In genomic region chr8:70628986-70629490, GRCm38 (mm10) we compare ENCODE assay signal across 8 mouse cellular contexts. TPM values are rescaled to one million over a fixed set of nuclear protein-coding genes. Genes with fewer than 3 reads are reported as not detected.
DNase-seq lines count a peak whose midpoint lies in the region; ATAC-seq and TF ChIP-seq lines count a peak whose summit lies in the region.

No protein-coding gene starts in this region.

- H3K27ac ChIP-seq in heart, adult 2 months = no peak overlapping the region; the same call in 1 of the 2 replicates
- peak overlapping the region; percentile 72 for H3K27ac ChIP-seq in heart, embryonic 16.5 days (ENCODE audit: low read length)
- no peak overlapping the region for H3K27ac ChIP-seq in liver, embryonic 16.5 days (ENCODE audit: low read length)
- no peak overlapping the region for H3K27ac ChIP-seq in thymus, adult 2 months (ENCODE audit: control insufficient read depth, insufficient read depth, low read length)

- intact Hi-C loops in heart, adult 2 months (cut with DNase I) = loop anchor here (1.0 to 2.0 kb wide), 3 partner anchors 16 to 72 kb away; no protein-coding TSS in a partner anchor

- no peaks in the 10 kb centered on the region for H3K36me3 ChIP-seq in heart, adult 2 months (ENCODE audit: control insufficient read depth, insufficient read depth, low read length)
- no peaks in the 10 kb centered on the region for H3K36me3 ChIP-seq in E14TG2a.4 (ENCODE audit: insufficient read depth, low read length)
- H3K36me3 ChIP-seq in heart, embryonic 16.5 days (ENCODE audit: control insufficient read depth, insufficient read depth) = no peaks in the 10 kb centered on the region
- H3K36me3 ChIP-seq in liver, embryonic 16.5 days (ENCODE audit: control insufficient read depth, insufficient read depth) = no peaks in the 10 kb centered on the region
- no peaks in the 10 kb centered on the region for H3K36me3 ChIP-seq in thymus, adult 2 months (ENCODE audit: control insufficient read depth, insufficient read depth, low read length)

- no peak for TF ChIP-seq POLR2A in heart, adult 2 months (IDR thresholded peaks at IDR 0.05; ENCODE audit: insufficient read depth, low read depth, low read length)
- no peak for TF ChIP-seq POLR2A in thymus, adult 2 months (IDR thresholded peaks at IDR 0.05; ENCODE audit: control insufficient read depth, extremely low read depth, insufficient read depth, low read length, poor library complexity)

- H3K4me2 ChIP-seq in heart, embryonic 16.5 days (ENCODE audit: low read depth, low read length) = peak overlapping the region; percentile 62
- H3K4me2 ChIP-seq in liver, embryonic 16.5 days (ENCODE audit: low read depth, low read length) = peak overlapping the region; percentile 88

- H3K4me1 ChIP-seq in heart, adult 2 months (ENCODE audit: control insufficient read depth, insufficient read depth, low read length) = peaks cover 6% of the 10 kb centered on the region
- H3K4me1 ChIP-seq in E14TG2a.4 (replicated peaks; ENCODE audit: low read depth, low read length) = peaks cover 49% of the 10 kb centered on the region
- H3K4me1 ChIP-seq in heart, embryonic 16.5 days (ENCODE audit: control insufficient read depth, insufficient read depth, low read length) = peaks cover 20% of the 10 kb centered on the region
- H3K4me1 ChIP-seq in liver, embryonic 16.5 days (ENCODE audit: control insufficient read depth, low read depth, low read length) = peaks cover 32% of the 10 kb centered on the region
- H3K4me1 ChIP-seq in thymus, adult 2 months (replicated peaks; ENCODE audit: control insufficient read depth, insufficient read depth, low read length) = peaks cover 7% of the 10 kb centered on the region

- H3K4me3 ChIP-seq in heart, adult 2 months = peak overlapping the region; percentile 76
- H3K4me3 ChIP-seq in E14TG2a.4 (replicated peaks; ENCODE audit: low read length) = peak overlapping the region; percentile 76; the same call in 1 of the 2 replicates
- peak overlapping the region; percentile 50 for H3K4me3 ChIP-seq in heart, embryonic 16.5 days (ENCODE audit: low read length)
- H3K4me3 ChIP-seq in liver, embryonic 16.5 days (ENCODE audit: low read depth, low read length) = peak overlapping the region; percentile 72
- H3K4me3 ChIP-seq in thymus, adult 2 months (ENCODE audit: control insufficient read depth, insufficient read depth, low read length) = no peak overlapping the region

- WGBS in heart, adult 2 months = 65% methylated on average over 7 of the region's 7 CpGs
- WGBS in heart, embryonic 16.5 days = 57% methylated on average over 7 of the region's 7 CpGs
- WGBS in liver, embryonic 16.5 days (ENCODE audit: insufficient replicate concordance) = 58% methylated on average over 7 of the region's 7 CpGs
- WGBS in thymus, adult 2 months = 79% methylated on average over 7 of the region's 7 CpGs

- H3K9me3 ChIP-seq in E14TG2a.4 (ENCODE audit: low read length) = 0 out of 2 replicates have a peak, but pooled peaks cover 4% of the 10 kb centered on the region
- H3K9me3 ChIP-seq in heart, embryonic 16.5 days (replicated peaks; ENCODE audit: control insufficient read depth, low read length) = no peaks in the 10 kb centered on the region
- H3K9me3 ChIP-seq in liver, embryonic 16.5 days (replicated peaks; ENCODE audit: control insufficient read depth, low read length) = no peaks in the 10 kb centered on the region

- H3K27me3 ChIP-seq in heart, adult 2 months (ENCODE audit: control insufficient read depth, insufficient read depth, low read length) = no peaks in the 10 kb centered on the region
- peaks cover 11% of the 10 kb centered on the region for H3K27me3 ChIP-seq in E14TG2a.4 (ENCODE audit: insufficient read depth, low read length)
- H3K27me3 ChIP-seq in heart, embryonic 16.5 days (ENCODE audit: control insufficient read depth, insufficient read depth, low read length) = no peaks in the 10 kb centered on the region; the same call in 1 of the 2 replicates
- peaks cover 6% of the 10 kb centered on the region for H3K27me3 ChIP-seq in liver, embryonic 16.5 days (ENCODE audit: control insufficient read depth, insufficient read depth, low read depth, low read length)
- H3K27me3 ChIP-seq in thymus, adult 2 months (ENCODE audit: control insufficient read depth, insufficient read depth, low read length) = no peaks in the 10 kb centered on the region

- no peak overlapping the region for H3K9ac ChIP-seq in heart, adult 2 months (ENCODE audit: low read depth, low read length)
- peak overlapping the region; percentile 62 for H3K9ac ChIP-seq in heart, embryonic 16.5 days (ENCODE audit: low read length)
- H3K9ac ChIP-seq in liver, embryonic 16.5 days (ENCODE audit: low read depth, low read length) = peak overlapping the region; percentile 68

- no peaks in the 10 kb centered on the region for H3K79me2 ChIP-seq in heart, adult 2 months (replicated peaks; ENCODE audit: control insufficient read depth, insufficient read depth, low read length)

- TF ChIP-seq EP300 in heart, adult 2 months (IDR thresholded peaks at IDR 0.05; ENCODE audit: insufficient read depth, low read depth, low read length) = no peak

- no peak for ATAC-seq in heart, embryonic 16.5 days (replicated peaks; ENCODE audit: extremely low read depth, insufficient read depth, low FRiP score)
- no peak for ATAC-seq in liver, embryonic 16.5 days (ENCODE audit: low read depth)

- TF ChIP-seq CTCF in heart, adult 2 months (IDR thresholded peaks at IDR 0.05) = no peak
- TF ChIP-seq CTCF in E14TG2a.4 (conservative IDR thresholded peaks at IDR 0.05; ENCODE audit: low read length) = no peak
- no peak for TF ChIP-seq CTCF in thymus, adult 2 months (IDR thresholded peaks at IDR 0.05; ENCODE audit: borderline replicate concordance, control insufficient read depth, extremely low read depth, insufficient read depth, low read length, poor library complexity)

- DNase-seq in heart, adult 2 months = no peak
- DNase-seq in heart, adult 9 months (ENCODE audit: low spot score in 2 of 2) = no peak
- no peak for DNase-seq in thymus, adult 2 months
- DNase-seq in urinary bladder, postnatal 25 days (ENCODE audit: low spot score) = no peak
- DNase-seq in thymus, postnatal 25 days = no peak

RNA-seq across cellular contexts. Expression of gene Gdf15, which starts 3.2 kb away (rescaled TPM):
- total RNA-seq in heart, adult 2 months (2021) = 1 to 10 TPM; 1.1 to 2.0 TPM
- polyA plus RNA-seq in heart, adult 2 months (2012; rRNA removed) = 0.38 and 3.8 TPM in 2 replicates
- polyA plus RNA-seq in heart, embryonic 16.5 days (2015; fragmentation: Nextera tagmentation; extraction: Ambion mirVana) = 1.2 and 1.6 TPM in 2 replicates
- polyA plus RNA-seq in liver, embryonic 16.5 days (2015; fragmentation: Nextera tagmentation; extraction: Ambion mirVana) = 2.7 and 3.1 TPM in 2 replicates
- 6.7 and 7.5 TPM in 2 replicates for polyA plus RNA-seq in thymus, adult 2 months (2012; rRNA removed)

RNA-seq across cellular contexts. Expression of gene Lrrc25, which starts 13.1 kb away (rescaled TPM):
- total RNA-seq in heart, adult 2 months (2021) = 1 to 10 TPM; 1.6 to 1.8 TPM
- polyA plus RNA-seq in heart, adult 2 months (2012; rRNA removed) = 3.6 and 4.5 TPM in 2 replicates
- polyA plus RNA-seq in heart, embryonic 16.5 days (2015; fragmentation: Nextera tagmentation; extraction: Ambion mirVana) = 1.8 and 2.3 TPM in 2 replicates
- 7.5 and 9.0 TPM in 2 replicates for polyA plus RNA-seq in liver, embryonic 16.5 days (2015; fragmentation: Nextera tagmentation; extraction: Ambion mirVana)
- 15.3 and 18.5 TPM in 2 replicates for polyA plus RNA-seq in thymus, adult 2 months (2012; rRNA removed)

RNA-seq across cellular contexts. Expression of gene Ssbp4, which starts 20.4 kb away (rescaled TPM):
- total RNA-seq in heart, adult 2 months (2021) = 10 to 100 TPM; 34.6 to 35.8 TPM
- polyA plus RNA-seq in heart, adult 2 months (2012; rRNA removed) = 45.6 and 72.8 TPM in 2 replicates
- polyA plus RNA-seq in heart, embryonic 16.5 days (2015; fragmentation: Nextera tagmentation; extraction: Ambion mirVana) = 68.4 and 69.5 TPM in 2 replicates
- polyA plus RNA-seq in liver, embryonic 16.5 days (2015; fragmentation: Nextera tagmentation; extraction: Ambion mirVana) = 25.1 and 32.3 TPM in 2 replicates
- 392 and 506 TPM in 2 replicates for polyA plus RNA-seq in thymus, adult 2 months (2012; rRNA removed)

RNA-seq across cellular contexts. Expression of gene Pgpep1, which starts 31.1 kb away (rescaled TPM):
- 10 to 100 TPM; 39.7 to 48.4 TPM for total RNA-seq in heart, adult 2 months (2021)
- 35.5 and 44.8 TPM in 2 replicates for polyA plus RNA-seq in heart, adult 2 months (2012; rRNA removed)
- polyA plus RNA-seq in heart, embryonic 16.5 days (2015; fragmentation: Nextera tagmentation; extraction: Ambion mirVana) = 35.5 and 36.7 TPM in 2 replicates
- polyA plus RNA-seq in liver, embryonic 16.5 days (2015; fragmentation: Nextera tagmentation; extraction: Ambion mirVana) = 18.9 and 20.5 TPM in 2 replicates
- 40.7 and 41.9 TPM in 2 replicates for polyA plus RNA-seq in thymus, adult 2 months (2012; rRNA removed)

RNA-seq across cellular contexts. Expression of gene Isyna1, which starts 34.9 kb away (rescaled TPM):
- total RNA-seq in heart, adult 2 months (2021) = 10 to 100 TPM; 26.7 to 28.3 TPM
- polyA plus RNA-seq in heart, adult 2 months (2012; rRNA removed) = 40.3 and 41.6 TPM in 2 replicates
- 111 and 117 TPM in 2 replicates for polyA plus RNA-seq in heart, embryonic 16.5 days (2015; fragmentation: Nextera tagmentation; extraction: Ambion mirVana)
- 35.0 and 38.0 TPM in 2 replicates for polyA plus RNA-seq in liver, embryonic 16.5 days (2015; fragmentation: Nextera tagmentation; extraction: Ambion mirVana)
- 185 and 201 TPM in 2 replicates for polyA plus RNA-seq in thymus, adult 2 months (2012; rRNA removed)
